Mouse (Mus musculus) midbrain, embryonic 16.5 days (tissue): ENCODE results near the gene Gm48552. TPM values are rescaled to one million over a fixed set of nuclear protein-coding genes. Genes with fewer than 3 reads are reported as not detected.

ENCODE experiments used
- ATAC-seq: fragments of 200-750 bp; cut with Nextera tagmentation; 2 replicates; pipeline ENCODE4 v1.8.0; 2017; ENCODE audit warnings: moderate TSS enrichment
- H3K27ac ChIP-seq: fragments of 300-500 bp; sonication (generic); 2 replicates; pipeline ENCODE4 v1.5.1; 2014; ENCODE audit warnings: mild to moderate bottlenecking, low read length, mixed read lengths
- H3K27me3 ChIP-seq: fragments of 300-500 bp; sonication (generic); 2 replicates; pipeline ENCODE4 v1.6.1; 2014; ENCODE audit warnings: low read depth, low read length, mixed read lengths; ENCODE audit not compliant: control insufficient read depth, insufficient read depth
- H3K36me3 ChIP-seq: fragments of 300-500 bp; sonication (generic); 2 replicates; pipeline ENCODE4 v1.6.1; 2014; ENCODE audit warnings: mild to moderate bottlenecking, low read length, moderate library complexity, mixed read lengths; ENCODE audit not compliant: control insufficient read depth, insufficient read depth
- H3K4me1 ChIP-seq: fragments of 300-500 bp; sonication (generic); 2 replicates; pipeline ENCODE4 v1.6.1; 2014; ENCODE audit warnings: mild to moderate bottlenecking, low read length, mixed read lengths; ENCODE audit not compliant: control insufficient read depth, insufficient read depth
- H3K4me2 ChIP-seq: fragments of 300-500 bp; sonication (generic); 2 replicates; pipeline ENCODE4 v1.6.1; 2014; ENCODE audit warnings: mild to moderate bottlenecking, low read length, mixed read lengths
- H3K4me3 ChIP-seq: fragments of 300-500 bp; sonication (generic); 2 replicates; pipeline ENCODE4 v1.5.1; 2014; ENCODE audit warnings: low read depth, mild to moderate bottlenecking, low read length, moderate library complexity, mixed read lengths
- H3K9ac ChIP-seq: fragments of 300-500 bp; sonication (generic); 2 replicates; pipeline ENCODE4 v1.6.1; 2014; ENCODE audit warnings: low read depth, low read length, mixed read lengths
- H3K9me3 ChIP-seq: fragments of 300-500 bp; sonication (generic); replicated peaks from 2 replicates; pipeline ENCODE4 v1.6.1; 2014; ENCODE audit warnings: mild to moderate bottlenecking, low read length, mixed read lengths; ENCODE audit not compliant: control insufficient read depth, poor library complexity, severe bottlenecking
- WGBS: fragments of 180-500 bp; shearing (Covaris S2); extraction: QIAGEN DNeasy Blood & Tissue Kit; methylation state at CpG from one replicate; pipeline ENCODE4 v1.1.7; 2014; 5-methylcytosine and 5-hydroxymethylcytosine counted together
- polyA plus RNA-seq: library from polyadenylated mRNA; unstranded; fragments of >200 nt; fragmentation: Nextera tagmentation; extraction: Ambion mirVana; gene quantifications from 2 replicates; pipeline ENCODE4 v1.2.1, GENCODE M21; 2015

Gm48552 gene
- polyA plus RNA-seq, 1 experiment from 2014 or later = 3.3 TPM

DNA sequence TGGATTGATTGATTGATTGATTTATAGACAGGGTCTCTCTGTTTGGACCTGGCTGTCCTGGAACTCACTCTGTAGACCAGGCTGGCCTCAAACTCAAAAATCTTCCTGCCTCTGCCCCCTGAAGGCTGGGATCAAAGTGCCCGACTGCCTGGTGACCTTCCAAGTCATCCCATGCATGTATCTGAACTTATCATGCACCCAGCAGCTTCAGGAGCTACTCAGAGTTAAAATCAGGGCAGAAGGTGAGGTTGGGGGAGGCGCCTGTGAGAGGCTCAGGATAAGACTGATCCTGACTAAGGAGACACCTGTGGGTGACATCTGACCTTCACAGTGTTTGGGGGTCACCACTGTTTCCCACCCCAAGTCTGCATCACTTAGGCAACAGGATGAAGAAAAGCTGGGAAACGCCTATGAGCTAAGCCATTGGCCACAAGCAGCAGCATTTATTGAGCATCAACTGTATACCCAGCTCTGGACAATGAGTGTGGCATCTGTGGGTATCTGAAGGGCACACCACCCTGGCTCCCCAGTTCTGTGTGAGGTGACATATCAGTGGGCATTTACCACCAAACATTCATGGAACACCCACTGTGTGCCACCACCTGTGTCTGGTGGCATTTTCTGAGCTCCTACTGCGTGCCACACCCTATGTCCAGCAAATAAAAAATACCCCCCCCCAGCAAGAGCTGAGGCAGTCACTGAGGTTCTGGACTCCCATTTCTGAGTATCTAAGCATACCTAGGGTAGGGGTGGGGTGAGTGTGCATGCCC, 34.9 kb downstream of the Gm48552 start:
- Histone ChIP-seq H3K36me3 (peaks cover 7% of the 10 kb centered on the region; the same call in 1 of the 2 replicates), H3K27me3 (peaks cover 14% of the 10 kb centered on the region), H3K4me1 (peaks cover 32% of the 10 kb centered on the region), H3K9ac (no peak overlapping the region), H3K27ac (no peak overlapping the region), H3K9me3 (no peaks in the 10 kb centered on the region), H3K4me3 (no peak overlapping the region), H3K4me2 (no peak overlapping the region)
- ATAC-seq = no peak
- WGBS = 78% methylated on average over 4 of the region's 4 CpGs

DNA sequence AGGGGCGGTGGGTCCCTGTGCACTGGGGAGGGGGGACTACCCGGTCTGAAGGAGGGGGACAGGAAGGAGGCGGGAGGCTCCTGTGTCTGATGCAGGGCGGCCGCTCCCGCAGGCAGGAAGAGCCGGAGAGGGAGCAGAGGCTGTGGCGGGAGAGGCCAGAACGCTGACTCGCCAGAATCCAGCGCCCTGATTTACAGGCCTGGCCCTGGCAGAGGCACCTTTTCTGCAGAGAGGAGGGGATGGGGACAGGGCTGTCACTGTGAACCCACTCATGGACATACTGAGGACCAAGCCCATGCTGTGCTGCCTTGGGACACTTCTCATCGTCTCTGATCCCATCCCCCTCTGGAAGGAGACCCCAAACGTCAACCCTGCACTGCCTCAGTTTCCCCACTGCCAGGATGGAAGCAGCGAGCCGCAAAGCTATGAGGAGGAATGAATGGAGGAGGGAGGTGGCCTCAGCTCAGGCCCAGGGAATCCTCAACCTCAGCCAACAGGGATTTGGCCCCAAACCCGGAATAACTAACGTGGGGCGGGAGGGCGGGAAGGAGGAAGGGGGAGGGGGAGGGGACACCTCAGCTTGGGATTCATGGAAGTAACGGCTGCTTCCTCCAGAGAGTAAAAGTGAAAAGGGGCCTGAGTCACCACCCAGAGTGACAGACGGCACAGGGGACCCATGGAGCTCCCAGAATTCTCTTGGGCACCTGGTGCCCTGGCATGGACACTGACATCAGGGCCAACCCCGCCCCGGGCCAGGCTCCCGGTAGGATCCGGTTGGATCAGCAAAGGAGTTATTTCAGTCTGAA, 35.6 kb downstream of the Gm48552 start:
- H3K9me3 ChIP-seq = no peaks in the 10 kb centered on the region
- no peak overlapping the region for H3K4me3 ChIP-seq
- no peak overlapping the region for H3K27ac ChIP-seq
- H3K9ac ChIP-seq = no peak overlapping the region
- 6% methylated on average over 23 of the region's 25 CpGs for WGBS
- ATAC-seq = no peak
- peak overlapping the region; percentile 17; the same call in 1 of the 2 replicates for H3K4me2 ChIP-seq
- H3K36me3 ChIP-seq = peaks cover 7% of the 10 kb centered on the region; the same call in 1 of the 2 replicates
- peaks cover 35% of the 10 kb centered on the region for H3K4me1 ChIP-seq
- H3K27me3 ChIP-seq = peaks cover 14% of the 10 kb centered on the region

DNA sequence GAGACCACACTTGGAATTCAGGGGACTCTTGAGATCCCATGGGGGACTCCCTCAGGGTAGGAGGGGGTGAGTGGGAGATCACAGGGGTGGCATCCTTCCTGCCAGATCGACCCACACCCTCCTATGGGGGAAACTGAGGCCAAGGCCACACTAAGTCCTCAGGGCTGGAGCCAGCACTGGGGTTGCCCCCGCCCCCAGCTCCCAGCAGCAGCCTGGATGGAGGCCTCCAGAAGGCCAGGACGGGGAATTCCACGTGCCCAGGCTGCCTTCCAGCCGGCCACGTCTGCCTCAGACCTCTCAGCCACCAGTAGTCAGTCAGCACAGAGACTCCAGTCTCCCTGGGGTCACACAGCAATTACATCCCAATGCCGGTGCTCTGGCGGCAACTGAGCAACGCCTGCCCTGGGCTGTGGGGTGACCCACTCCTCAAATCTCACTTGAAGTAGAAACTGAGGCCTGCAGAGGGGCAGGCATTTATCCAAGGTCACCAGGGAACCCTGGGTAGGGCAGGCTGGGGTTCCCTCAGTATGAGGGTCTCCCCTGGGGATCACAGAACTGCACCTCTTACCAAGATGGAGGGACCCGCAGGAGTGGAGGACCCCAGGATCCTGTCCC, 36.5 kb downstream of the Gm48552 start:
- Histone ChIP-seq H3K9ac (peak overlapping the region; percentile 30), H3K9me3 (no peaks in the 10 kb centered on the region), H3K36me3 (peaks cover 1% of the 10 kb centered on the region; the same call in 1 of the 2 replicates), H3K27ac (no peak overlapping the region), H3K27me3 (peaks cover 14% of the 10 kb centered on the region), H3K4me1 (peaks cover 39% of the 10 kb centered on the region), H3K4me2 (peak overlapping the region; percentile 14; the same call in 1 of the 2 replicates), H3K4me3 (no peak overlapping the region)
- no peak for ATAC-seq
- WGBS = 28% methylated on average over 10 of the region's 10 CpGs

DNA sequence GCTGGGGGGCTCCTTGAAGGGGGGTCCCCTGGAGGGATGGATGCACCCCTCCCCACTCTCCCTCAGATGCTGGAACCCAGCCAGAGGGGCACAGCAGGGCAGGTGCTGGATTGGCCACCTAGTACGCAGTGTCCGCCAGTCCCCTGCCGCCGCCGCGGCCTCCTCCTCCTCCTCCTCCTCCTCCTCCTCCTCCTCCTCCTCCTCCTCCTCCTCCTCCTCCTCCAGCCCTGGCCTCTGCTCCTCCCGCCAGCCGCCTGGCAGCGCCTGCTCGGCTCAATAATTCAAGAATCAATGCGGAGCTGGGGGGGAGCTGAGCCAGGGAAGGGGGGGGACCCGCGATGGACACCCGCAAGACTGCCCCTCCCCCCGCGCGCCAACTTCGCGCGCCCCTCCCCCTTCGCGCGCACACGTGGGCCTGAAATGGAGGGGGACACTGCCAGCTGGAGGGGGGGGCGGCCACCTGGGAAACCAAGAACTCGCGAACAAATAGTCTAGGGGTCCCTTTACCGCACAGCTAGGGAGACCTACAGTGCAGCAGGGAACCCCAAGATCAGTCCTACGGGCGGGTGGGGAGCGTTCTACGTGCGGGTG, 37.4 kb downstream of the Gm48552 start:
- H3K4me1 ChIP-seq = peaks cover 39% of the 10 kb centered on the region
- no peaks in the 10 kb centered on the region for H3K36me3 ChIP-seq
- H3K4me3 ChIP-seq = peak overlapping the region; percentile 41
- H3K4me2 ChIP-seq = peak overlapping the region; percentile 67
- peaks cover 14% of the 10 kb centered on the region for H3K27me3 ChIP-seq
- ATAC-seq = no peak
- peak overlapping the region; percentile 59 for H3K9ac ChIP-seq
- no peak overlapping the region for H3K27ac ChIP-seq
- no peaks in the 10 kb centered on the region for H3K9me3 ChIP-seq
- 0% methylated on average over 16 of the region's 33 CpGs for WGBS

DNA sequence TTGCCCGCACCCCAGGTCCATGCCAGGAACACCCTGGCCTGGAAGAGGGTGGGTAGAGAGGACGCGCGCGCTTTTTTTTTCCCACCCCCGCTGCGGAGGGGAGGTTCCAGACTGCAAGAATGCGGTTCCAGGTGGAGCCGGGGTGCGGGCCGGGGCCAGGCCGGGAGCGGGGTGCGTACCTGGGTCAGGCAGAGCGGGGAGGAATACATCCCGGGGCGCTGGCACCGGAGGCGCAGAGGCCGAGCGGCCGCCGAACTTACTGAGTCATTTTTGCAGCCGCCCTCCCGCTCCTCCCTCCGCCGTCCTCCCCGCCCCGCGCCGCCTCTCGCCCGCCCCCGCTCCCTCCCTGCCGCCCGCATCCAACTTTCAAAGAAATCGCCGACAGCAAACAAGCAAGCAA, 38.1 kb downstream of the Gm48552 start:
- peak overlapping the region; percentile 59 for H3K9ac ChIP-seq
- H3K36me3 ChIP-seq = no peaks in the 10 kb centered on the region
- H3K27me3 ChIP-seq = peaks cover 14% of the 10 kb centered on the region
- no peaks in the 10 kb centered on the region for H3K9me3 ChIP-seq
- H3K4me2 ChIP-seq = peak overlapping the region; percentile 67
- H3K4me1 ChIP-seq = peaks cover 45% of the 10 kb centered on the region
- peak overlapping the region; percentile 41 for H3K4me3 ChIP-seq
- under 1% methylated on average over 28 of the region's 38 CpGs for WGBS
- no peak overlapping the region for H3K27ac ChIP-seq
- no peak for ATAC-seq

DNA sequence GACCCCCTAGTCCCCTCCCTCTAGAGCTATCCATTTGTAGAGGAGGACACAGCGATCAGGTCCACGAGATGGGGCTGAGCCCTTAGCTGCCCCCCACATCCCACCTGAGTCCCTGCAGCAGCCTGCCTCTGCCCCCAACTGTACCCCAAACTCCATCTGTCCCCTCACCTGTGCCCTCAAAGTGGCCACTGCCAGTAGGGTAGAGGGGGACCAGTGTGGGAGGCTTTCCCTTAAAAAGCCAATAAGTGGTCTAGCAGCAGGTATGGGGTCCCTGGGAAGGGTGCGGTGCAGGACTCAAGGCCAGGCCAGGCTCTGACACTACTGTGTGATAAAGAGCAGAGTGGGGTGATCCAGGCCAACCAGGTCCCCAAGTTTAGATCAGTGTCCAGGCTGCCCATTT, 38.5 kb downstream of the Gm48552 start:
- Histone ChIP-seq H3K36me3 (no peaks in the 10 kb centered on the region), H3K9ac (peak overlapping the region; percentile 59; the same call in 1 of the 2 replicates), H3K27me3 (peaks cover 14% of the 10 kb centered on the region), H3K4me1 (peaks cover 45% of the 10 kb centered on the region), H3K4me3 (peak overlapping the region; percentile 41), H3K9me3 (no peaks in the 10 kb centered on the region), H3K4me2 (peak overlapping the region; percentile 67), H3K27ac (no peak overlapping the region)
- WGBS = 32% methylated on average over 3 of the region's 3 CpGs
- no peak for ATAC-seq

DNA sequence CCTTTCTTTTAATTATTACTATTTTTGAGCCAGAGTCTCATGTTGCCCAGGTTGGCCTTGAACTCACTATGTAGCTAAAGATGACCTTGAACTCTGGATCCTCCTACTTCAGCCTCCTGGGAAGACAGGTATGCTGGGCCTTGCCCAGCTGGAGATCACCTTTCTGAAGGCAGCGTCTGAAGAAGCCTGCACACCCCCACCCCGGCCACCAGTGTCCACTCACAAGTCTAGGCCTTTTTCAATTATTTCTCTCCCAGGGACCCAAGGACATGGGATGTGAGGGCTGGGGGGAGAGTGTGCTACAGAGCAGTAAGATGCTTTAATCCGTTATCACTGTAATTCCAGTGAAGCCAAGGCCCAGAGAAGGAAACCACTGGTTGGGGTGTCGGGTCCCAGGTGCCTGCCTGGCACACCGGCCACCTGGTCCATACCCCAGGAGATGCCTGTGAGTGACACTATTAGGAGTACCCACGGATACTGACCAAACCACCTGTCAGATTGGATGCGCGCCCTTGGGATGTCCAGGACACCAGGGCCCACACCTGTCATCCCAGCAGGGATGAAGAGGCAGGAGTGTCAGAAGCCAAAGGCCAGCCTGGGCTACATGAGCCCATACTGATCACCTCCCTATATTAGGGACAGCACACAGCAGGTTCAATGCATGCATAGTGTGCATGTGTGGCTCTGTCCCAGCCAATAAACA, 39.1 kb downstream of the Gm48552 start:
- H3K27ac ChIP-seq = no peak overlapping the region
- H3K4me1 ChIP-seq = peaks cover 48% of the 10 kb centered on the region
- no peak overlapping the region for H3K9ac ChIP-seq
- no peaks in the 10 kb centered on the region for H3K36me3 ChIP-seq
- H3K4me2 ChIP-seq = no peak overlapping the region
- no peak overlapping the region for H3K4me3 ChIP-seq
- H3K9me3 ChIP-seq = no peaks in the 10 kb centered on the region
- H3K27me3 ChIP-seq = peaks cover 14% of the 10 kb centered on the region
- no peak for ATAC-seq
- WGBS = 73% methylated on average over 8 of the region's 8 CpGs

DNA sequence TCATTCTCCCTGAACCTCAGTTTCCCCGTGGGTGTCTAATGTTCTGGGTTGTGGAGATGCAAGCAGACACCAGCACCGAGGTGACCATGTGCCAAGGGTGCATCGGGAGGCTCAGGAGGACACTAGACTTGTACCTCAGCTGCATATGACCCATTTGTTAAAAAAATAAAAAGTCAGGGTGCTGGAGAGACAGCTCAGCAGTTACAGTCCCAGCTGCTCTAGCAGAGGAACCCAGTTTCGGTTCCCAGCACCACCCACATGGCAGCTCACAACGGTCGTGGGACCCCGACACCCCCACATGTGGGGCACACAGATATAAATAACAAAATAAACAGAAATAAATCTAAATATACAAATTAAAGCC, 39.7 kb downstream of the Gm48552 start:
- no peak overlapping the region for H3K9ac ChIP-seq
- H3K4me3 ChIP-seq = no peak overlapping the region
- H3K4me1 ChIP-seq = peaks cover 53% of the 10 kb centered on the region
- WGBS = 90% methylated on average over 7 of the region's 7 CpGs
- peaks cover 14% of the 10 kb centered on the region for H3K27me3 ChIP-seq
- no peak overlapping the region for H3K4me2 ChIP-seq
- no peaks in the 10 kb centered on the region for H3K9me3 ChIP-seq
- H3K27ac ChIP-seq = no peak overlapping the region
- H3K36me3 ChIP-seq = no peaks in the 10 kb centered on the region
- ATAC-seq = no peak
